Mouse (Mus musculus): Measurements from ENCODE around the gene Lrrc28.

DNA sequence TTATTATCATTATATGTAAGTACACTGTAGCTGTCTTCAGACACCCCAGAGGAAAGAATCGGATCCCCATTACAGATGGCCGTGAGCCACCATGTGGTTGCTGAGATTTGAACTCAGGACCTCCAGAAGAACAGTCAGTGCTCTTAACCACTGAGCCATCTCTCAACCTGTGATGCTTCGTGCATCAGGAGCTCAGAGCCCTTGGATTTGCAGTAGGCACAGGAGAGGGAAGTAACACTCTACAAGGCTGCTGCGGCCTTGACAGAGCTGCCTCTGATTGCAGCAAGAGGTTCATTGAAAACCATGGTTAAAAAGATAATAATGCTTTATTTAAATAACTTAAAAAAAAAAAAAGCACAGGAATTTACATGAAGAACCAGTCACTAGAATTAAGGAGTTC lies 3.3 kb upstream of the Lrrc28 start:
- TF ChIP-seq EP300 (IDR thresholded peaks at IDR 0.05) (no peak), CTCF (IDR thresholded peaks at IDR 0.05) (no peak)
